Comparison of ENCODE assay signal across 8 mouse cellular contexts in genomic region chr5:122900558-122901171, GRCm38 (mm10). TPM values are rescaled to one million over a fixed set of nuclear protein-coding genes. Genes with fewer than 3 reads are reported as not detected.
DNase-seq lines count a peak whose midpoint lies in the region; ATAC-seq and TF ChIP-seq lines count a peak whose summit lies in the region.

No protein-coding gene starts in this region.

- TF ChIP-seq POLR2A in thymus, adult 2 months (IDR thresholded peaks at IDR 0.05; ENCODE audit: control insufficient read depth, extremely low read depth, insufficient read depth, low read length, poor library complexity), result no peak; the same call in 1 of the 2 replicates

- TF ChIP-seq CTCF in gastrocnemius, adult 2 months (IDR thresholded peaks at IDR 0.05), result no peak
- TF ChIP-seq CTCF in thymus, adult 2 months (IDR thresholded peaks at IDR 0.05; ENCODE audit: borderline replicate concordance, control insufficient read depth, extremely low read depth, insufficient read depth, low read length, poor library complexity), result no peak; the same call in 1 of the 2 replicates

- DNase-seq in gastrocnemius, adult 2 months, result no peak
- DNase-seq in gastrocnemius, postnatal 36 days, result no peak
- DNase-seq in thymus, adult 2 months, result no peak
- DNase-seq in thymus, adult 18-20 months, result no peak
- DNase-seq in ovary, adult 18-20 months (ENCODE audit: low spot score), result no peak
- DNase-seq in thymus, postnatal 0 days (ENCODE audit: low spot score), result no peak
- no peak for DNase-seq in spleen, adult 12 weeks (ENCODE audit: low spot score)

- no peaks in the 10 kb centered on the region for H3K9me3 ChIP-seq in limb, embryonic 15.5 days

- H3K27me3 ChIP-seq in thymus, adult 2 months (ENCODE audit: control insufficient read depth, insufficient read depth, low read length), result no peaks in the 10 kb centered on the region
- no peaks in the 10 kb centered on the region for H3K27me3 ChIP-seq in limb, embryonic 15.5 days

- peak overlapping the region; percentile 82 for H3K9ac ChIP-seq in limb, embryonic 15.5 days

- ATAC-seq in limb, embryonic 15.5 days (ENCODE audit: insufficient number of reproducible peaks, low FRiP score, low TSS enrichment, low read depth), result peak; percentile 0; the same call in 1 of the 2 replicates

- H3K4me1 ChIP-seq in thymus, adult 2 months (replicated peaks; ENCODE audit: control insufficient read depth, insufficient read depth, low read length), result peaks cover 15% of the 10 kb centered on the region
- peaks cover 24% of the 10 kb centered on the region for H3K4me1 ChIP-seq in limb, embryonic 15.5 days

- intact Hi-C loops in gastrocnemius, adult 2 months (cut with DNase I), result no loop called here
- intact Hi-C loops in gastrocnemius, postnatal 36 days (cut with DNase I), result no loop called here

- peak overlapping the region; percentile 92 for H3K4me3 ChIP-seq in gastrocnemius, adult 2 months
- H3K4me3 ChIP-seq in thymus, adult 2 months (ENCODE audit: control insufficient read depth, insufficient read depth, low read length), result peak overlapping the region; percentile 60
- peak overlapping the region; percentile 85 for H3K4me3 ChIP-seq in limb, embryonic 15.5 days

- 7% methylated on average over 33 of the region's 33 CpGs for WGBS in thymus, adult 2 months
- WGBS in limb, embryonic 15.5 days, result 2% methylated on average over 31 of the region's 33 CpGs

- H3K4me2 ChIP-seq in limb, embryonic 15.5 days, result peak overlapping the region; percentile 76

- H3K27ac ChIP-seq in gastrocnemius, adult 2 months, result peak overlapping the region; percentile 70
- H3K27ac ChIP-seq in thymus, adult 2 months (ENCODE audit: control insufficient read depth, insufficient read depth, low read length), result peak overlapping the region; percentile 11; the same call in 1 of the 2 replicates
- peak overlapping the region; percentile 94 for H3K27ac ChIP-seq in limb, embryonic 15.5 days

- H3K36me3 ChIP-seq in thymus, adult 2 months (ENCODE audit: control insufficient read depth, insufficient read depth, low read length), result no peaks in the 10 kb centered on the region
- no peaks in the 10 kb centered on the region for H3K36me3 ChIP-seq in limb, embryonic 15.5 days

RNA-seq across cellular contexts. Expression of gene Rnf34, which starts 50.8 kb away (rescaled TPM):
- 10 to 100 TPM; 20.0 to 21.4 TPM for total RNA-seq in gastrocnemius, adult 2 months (2021)
- 10 to 100 TPM; 16.2 to 19.4 TPM for total RNA-seq in gastrocnemius, postnatal 36 days (2021)
- 21.7 and 24.7 TPM in 2 replicates for polyA plus RNA-seq in thymus, adult 2 months (2012; rRNA removed)
- polyA plus RNA-seq in limb, embryonic 15.5 days (2015; fragmentation: Nextera tagmentation; extraction: Ambion mirVana), result 29.2 and 31.5 TPM in 2 replicates
- polyA plus RNA-seq in thymus, postnatal 0 days (2015; fragmentation: Nextera tagmentation; extraction: Ambion mirVana), result 35.8 and 37.9 TPM in 2 replicates

Comparison
In these comparisons a context has a peak if more than half of its experiments do, and no peak if none do; other contexts are left out.
1. H3K27ac ChIP-seq: peak in every context shown above with its lines; median percentile 94 in limb, embryonic 15.5 days; 70 in gastrocnemius, adult 2 months; 11 in thymus, adult 2 months.